Mouse (Mus musculus) thymus, adult 18-20 months (tissue): Measurements from ENCODE around the gene S100a16.

Experiments
- DNase-seq, 2 experiments: peaks; one replicate each; pipeline ENCODE4 v3.0.0; 2022; ENCODE audit warnings: mixed read lengths in 2 of 2

The S100a16 gene

DNA sequence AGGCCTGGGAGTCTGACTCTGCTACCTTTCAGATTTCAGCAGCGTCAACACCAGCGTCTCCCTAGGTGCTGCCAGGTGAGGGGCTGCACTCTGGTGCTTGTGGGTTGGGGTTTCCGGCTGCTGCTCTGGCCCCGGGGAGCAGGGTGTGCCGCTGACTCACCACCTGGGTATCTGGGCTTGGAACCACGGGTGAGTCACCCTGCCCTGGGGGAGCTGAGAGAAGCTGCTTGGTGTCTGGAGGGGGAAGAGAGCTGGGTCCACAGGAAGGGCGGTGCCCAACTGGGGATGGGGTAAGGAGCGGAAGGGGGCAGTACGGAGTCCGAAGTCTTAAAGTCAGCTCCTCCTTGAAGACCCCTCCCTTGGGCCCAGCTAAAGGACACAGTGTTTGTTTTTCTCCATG lies 49.9 kb downstream of the S100a16 start:
- DNase-seq, result peak; percentile 86 to 91

DNA sequence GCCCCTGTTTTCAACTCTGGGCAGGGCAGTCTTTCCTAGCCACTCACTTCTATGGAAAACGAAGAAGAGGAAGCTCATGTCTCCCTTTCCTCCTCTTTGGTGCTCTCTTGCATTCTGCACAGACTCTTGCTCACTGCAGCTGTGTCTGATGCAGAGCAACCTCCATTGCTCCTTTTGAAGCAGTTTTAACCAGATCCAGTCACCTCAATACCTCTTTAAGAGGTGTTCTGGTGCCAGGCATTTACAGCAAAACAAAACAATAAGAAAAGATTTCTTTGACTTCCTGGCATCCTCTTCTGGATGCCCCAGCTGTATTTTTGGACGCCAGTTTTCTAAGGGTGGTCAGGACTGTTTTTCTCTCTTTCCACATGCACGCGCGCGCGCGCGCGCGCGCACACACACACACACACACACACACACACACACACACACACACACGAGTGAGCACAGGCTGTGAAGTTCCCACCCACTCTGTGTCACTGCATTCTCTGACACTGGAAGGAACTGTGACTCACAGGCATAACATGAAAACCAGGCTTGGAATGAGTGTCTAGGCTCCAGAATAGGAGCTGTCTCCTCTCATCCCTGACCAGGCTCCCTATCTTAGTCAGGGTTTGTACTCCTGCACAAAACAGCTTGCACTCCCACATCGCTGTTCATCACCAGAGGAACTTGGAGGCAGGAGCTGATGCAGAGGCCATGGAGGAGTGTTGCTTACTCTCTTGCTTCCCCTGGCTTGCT lies 50.5 kb downstream of the S100a16 start:
- no peak for DNase-seq

DNA sequence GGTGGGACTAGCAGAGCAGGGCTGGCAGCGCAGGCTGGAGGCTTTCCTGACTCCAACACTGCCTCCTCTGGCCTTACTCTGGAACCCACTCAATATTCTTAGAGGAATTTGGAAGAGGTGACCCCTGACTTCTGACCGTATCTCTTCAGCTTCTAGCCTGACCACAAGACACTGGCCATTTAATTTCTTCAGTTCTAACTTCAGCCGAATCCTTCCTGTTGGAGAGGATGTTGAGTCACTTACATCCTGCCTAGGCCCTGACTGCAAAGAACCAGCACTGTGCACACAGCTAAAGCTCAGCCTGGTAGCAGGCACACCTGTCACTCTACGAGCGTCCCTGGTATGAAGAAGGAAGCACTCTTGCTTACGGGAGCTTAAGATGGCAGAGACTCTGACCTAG lies 52.3 kb downstream of the S100a16 start:
- peak in 1 of 2 experiments; percentile 58 for DNase-seq

DNA sequence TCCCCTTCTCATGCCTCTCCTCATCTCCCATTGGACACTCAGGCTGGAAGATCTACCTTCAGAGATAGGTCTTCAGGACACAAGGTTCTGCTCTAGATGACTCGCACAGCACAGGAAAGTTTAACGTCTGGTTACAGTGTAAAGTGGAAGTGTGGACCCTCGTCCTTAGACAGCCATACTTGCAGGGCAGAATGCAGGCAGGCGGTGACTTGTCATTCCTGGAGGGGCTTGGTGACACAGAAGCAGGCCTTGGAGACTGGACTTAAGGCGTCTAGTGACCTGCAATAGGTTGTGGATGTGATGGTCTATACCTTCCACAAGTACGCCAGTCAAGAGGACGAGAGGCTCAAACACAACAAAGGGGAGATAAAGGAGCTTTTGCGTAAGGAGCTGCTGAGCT lies 52.9 kb downstream of the S100a16 start, which contains the start of gene S100a2:
S100a2 (plus strand) TSS at position 301 of the 400 bp plus-strand sequence.
- DNase-seq, result no peak
